Mouse (Mus musculus) layer of hippocampus, adult 18-20 months (tissue): ENCODE results near the gene Ctnnbip1. TPM values are rescaled to one million over a fixed set of nuclear protein-coding genes. Genes with fewer than 3 reads are reported as not detected.

Source experiments
- DNase-seq, 2 experiments: peaks; one replicate each; pipeline ENCODE4 v3.0.0; 2022; ENCODE audit warnings: low spot score in 2 of 2
- total RNA-seq, 2 experiments: library from RNA; stranded (reverse); gene quantifications; 2 replicates each; pipeline ENCODE4 v1.2.3; 2021

The Ctnnbip1 gene
- total RNA-seq, 2 experiments from 2014 or later = 29.6 to 33.4 TPM

GRCm38 (mm10) chr4:149558389-149558788 is 40.4 kb downstream of the Ctnnbip1 start:
- DNase-seq = peak in 1 of 2 experiments; percentile 35

GRCm38 (mm10) chr4:149561392-149561791 is 43.4 kb downstream of the Ctnnbip1 start:
- DNase-seq = peak; percentile 58 to 71

GRCm38 (mm10) chr4:149561986-149562904 is 44.2 kb downstream of the Ctnnbip1 start:
- DNase-seq = peak; percentile 79 to 85

- DNase-seq = peak in 1 of 2 experiments; percentile 43
Measured at GRCm38 (mm10) chr4:149562905-149563347, 44.9 kb downstream of the Ctnnbip1 start.

GRCm38 (mm10) chr4:149563941-149564361 is 45.9 kb downstream of the Ctnnbip1 start:
- DNase-seq = no peak

- peak in 1 of 2 experiments; percentile 70 for DNase-seq
Measured at GRCm38 (mm10) chr4:149564452-149565407, 46.7 kb downstream of the Ctnnbip1 start.

GRCm38 (mm10) chr4:149567432-149568026 is 49.5 kb downstream of the Ctnnbip1 start:
- DNase-seq = no peak

- DNase-seq = no peak
Measured at GRCm38 (mm10) chr4:149568622-149569021, 50.6 kb downstream of the Ctnnbip1 start.

GRCm38 (mm10) chr4:149569781-149570497 is 51.9 kb downstream of the Ctnnbip1 start:
- DNase-seq = peak in 1 of 2 experiments; percentile 36

GRCm38 (mm10) chr4:149570498-149570863 is 52.4 kb downstream of the Ctnnbip1 start:
- DNase-seq = no peak

GRCm38 (mm10) chr4:149571209-149571608 is 53.2 kb downstream of the Ctnnbip1 start:
- no peak for DNase-seq

- no peak for DNase-seq
Measured at GRCm38 (mm10) chr4:149571651-149572149, 53.7 kb downstream of the Ctnnbip1 start.

GRCm38 (mm10) chr4:149572446-149572845 is 54.4 kb downstream of the Ctnnbip1 start:
- DNase-seq = no peak

- no peak for DNase-seq
Measured at GRCm38 (mm10) chr4:149572851-149573250, 54.8 kb downstream of the Ctnnbip1 start.

- no peak for DNase-seq
Measured at GRCm38 (mm10) chr4:149574391-149574821, 56.4 kb downstream of the Ctnnbip1 start.

- no peak for DNase-seq
Measured at GRCm38 (mm10) chr4:149576061-149576460, 58.0 kb downstream of the Ctnnbip1 start.

GRCm38 (mm10) chr4:149576993-149577548 is 59.0 kb downstream of the Ctnnbip1 start:
- DNase-seq = no peak

- no peak for DNase-seq
Measured at GRCm38 (mm10) chr4:149578085-149578681, 60.1 kb downstream of the Ctnnbip1 start.

GRCm38 (mm10) chr4:149578831-149579230 is 60.8 kb downstream of the Ctnnbip1 start:
- DNase-seq = no peak
